In genomic region chr10:127107563-127108261, GRCm38 (mm10) we compare ENCODE assay signal across 1 mouse cellular context.
TF ChIP-seq lines count a peak whose summit lies in the region.

No protein-coding gene starts in this region.

TF ChIP-seq in CH12.LX, 34 proteins besides CTCF, POLR2A, EP300 and RAD21:
- TF ChIP-seq BHLHE40 (IDR thresholded peaks at IDR 0.05; ENCODE audit: low read depth, low read length) (peak; percentile 44), MYC (IDR thresholded peaks at IDR 0.05; ENCODE audit: low read depth, low read length) (no peak), MAFK (IDR thresholded peaks at IDR 0.05; ENCODE audit: insufficient replicate concordance, low read length) (no peak), MAX (IDR thresholded peaks at IDR 0.05; ENCODE audit: low read length) (0 out of 2 replicates have a peak, but pooled peaks have one; percentile 34), USF2 (conservative IDR thresholded peaks at IDR 0.05; ENCODE audit: low read depth, low read length) (peak; percentile 48), USF1 (IDR thresholded peaks at IDR 0.05; ENCODE audit: low read depth, low read length) (peak; percentile 49), PAX5 (IDR thresholded peaks at IDR 0.05; ENCODE audit: low read length) (no peak), ZMIZ1 (IDR thresholded peaks at IDR 0.05; ENCODE audit: low read depth, low read length) (no peak)
